Mouse (Mus musculus) c-Kit-positive CD71-positive TER-119-positive erythroid progenitor cells, embryonic 14.5 days (primary cell): ENCODE data around the gene D930020B18Rik.
A peak's percentile ranks its signal among the peaks of the same experiment; 100 is the strongest.

Experiments
- DNase-seq: peaks from one replicate; pipeline ENCODE4 v3.0.0-alpha.2; 2013; ENCODE audit warnings: low spot score

D930020B18Rik gene

GRCm38 (mm10) chr10:121704871-121705270, 63.5 kb downstream of the D930020B18Rik start:
- DNase-seq: no peak

DNA sequence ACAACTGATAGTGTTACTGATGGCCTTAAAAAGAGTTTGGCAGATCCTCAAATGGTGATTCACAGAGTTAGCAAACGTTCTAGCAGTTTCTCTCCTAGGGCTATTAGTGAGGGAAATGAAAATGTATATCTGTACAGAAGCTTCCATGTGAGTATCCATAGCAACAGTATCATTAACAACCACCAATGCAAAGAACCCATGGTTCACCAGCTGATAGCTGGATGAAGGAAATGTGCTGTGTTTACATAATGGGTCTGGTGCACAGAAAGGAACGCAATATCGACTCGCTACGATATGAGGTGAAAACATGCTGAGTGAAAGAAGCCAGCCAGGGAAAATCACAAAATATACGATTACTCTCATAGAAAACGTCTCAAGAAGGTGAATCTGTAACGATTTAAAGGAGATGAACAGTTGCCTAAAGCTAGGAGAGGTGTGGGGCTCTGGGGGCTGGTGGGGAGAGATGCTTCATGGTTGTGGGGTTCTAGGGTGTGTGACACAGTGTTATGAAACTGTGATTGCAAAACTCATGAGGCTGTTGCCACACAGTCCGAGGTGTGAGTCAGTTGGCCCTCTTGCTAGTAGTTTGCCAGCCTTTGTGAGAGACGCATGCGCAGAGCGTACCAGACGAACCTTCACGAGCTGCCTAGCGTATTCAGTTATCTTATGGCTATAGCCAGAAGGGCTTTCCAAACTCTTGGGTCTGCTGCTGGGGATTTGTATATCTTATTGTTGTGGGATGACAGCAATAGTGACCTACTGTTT, 64.2 kb downstream of the D930020B18Rik start:
- DNase-seq: no peak

- DNase-seq: no peak
These were observed 75.5 kb downstream of the D930020B18Rik start for GRCm38 (mm10) chr10:121716862-121717261.

GRCm38 (mm10) chr10:121718896-121719585, 77.7 kb downstream of the D930020B18Rik start:
- DNase-seq: no peak

GRCm38 (mm10) chr10:121720701-121721100, 79.3 kb downstream of the D930020B18Rik start:
- no peak for DNase-seq

DNA sequence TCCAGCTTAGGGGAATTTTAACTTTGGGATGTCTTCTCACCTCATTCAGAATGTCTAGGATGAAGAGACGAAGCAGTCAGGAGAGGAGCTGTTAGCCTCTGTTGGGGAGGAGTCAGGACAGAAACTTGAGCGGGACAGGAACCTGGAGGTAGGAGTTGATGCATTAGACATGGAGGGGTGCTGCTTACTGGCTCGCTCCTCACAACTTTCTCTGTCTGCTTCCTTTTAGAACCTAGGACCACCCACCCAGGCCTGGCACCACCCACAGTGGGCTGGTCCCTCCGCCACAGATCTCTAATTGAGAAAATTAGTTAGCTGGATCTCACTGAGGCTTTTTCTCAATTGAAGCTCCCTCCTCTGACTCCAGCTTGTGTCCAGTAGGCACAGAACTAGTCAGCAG, 85.1 kb downstream of the D930020B18Rik start:
- no peak for DNase-seq

- DNase-seq: no peak
These were observed 85.8 kb downstream of the D930020B18Rik start for GRCm38 (mm10) chr10:121727151-121727550.

GRCm38 (mm10) chr10:121728226-121728625, 86.8 kb downstream of the D930020B18Rik start:
- no peak for DNase-seq

GRCm38 (mm10) chr10:121731048-121731725, 89.8 kb downstream of the D930020B18Rik start:
- DNase-seq: no peak

GRCm38 (mm10) chr10:121732542-121732941, 91.2 kb downstream of the D930020B18Rik start:
- DNase-seq: no peak

DNA sequence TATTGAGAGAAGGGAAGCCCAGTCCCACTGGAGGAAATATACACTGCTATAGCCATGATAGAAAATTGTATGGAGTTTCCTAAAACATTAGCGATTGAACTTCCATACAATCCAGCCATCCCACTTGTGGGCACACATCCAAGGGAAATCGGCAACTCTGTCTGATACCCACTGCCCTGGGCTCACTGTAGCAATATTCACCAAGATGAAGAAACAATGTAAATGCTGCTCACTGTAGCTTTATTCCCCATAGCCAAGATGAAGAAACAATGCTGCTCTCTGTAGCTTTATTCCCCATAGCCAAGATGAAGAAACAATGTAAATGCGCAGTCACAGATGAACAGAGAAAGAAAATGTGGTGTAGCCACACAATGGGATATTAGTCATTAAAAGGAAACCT, 95.9 kb downstream of the D930020B18Rik start:
- DNase-seq: no peak

- peak; percentile 82 for DNase-seq
These were observed 98.4 kb downstream of the D930020B18Rik start, which contains the start of gene BC048403 for GRCm38 (mm10) chr10:121739548-121740505. TSS of gene BC048403 (plus strand) at chr10:121739937.

GRCm38 (mm10) chr10:121742336-121742735, 100.9 kb downstream of the D930020B18Rik start:
- DNase-seq: no peak
